Mouse (Mus musculus): ENCODE measurements around the gene A430033K04Rik.

Gene A430033K04Rik

GRCm38 (mm10) chr5:138622645-138623477 lies at the start of gene A430033K04Rik:
TSS of gene A430033K04Rik (plus strand) at chr5:138622859.
- peak; percentile 97 for DNase-seq

GRCm38 (mm10) chr5:138587396-138587795 lies 35.3 kb upstream of the A430033K04Rik start:
- no peak for DNase-seq

DNA sequence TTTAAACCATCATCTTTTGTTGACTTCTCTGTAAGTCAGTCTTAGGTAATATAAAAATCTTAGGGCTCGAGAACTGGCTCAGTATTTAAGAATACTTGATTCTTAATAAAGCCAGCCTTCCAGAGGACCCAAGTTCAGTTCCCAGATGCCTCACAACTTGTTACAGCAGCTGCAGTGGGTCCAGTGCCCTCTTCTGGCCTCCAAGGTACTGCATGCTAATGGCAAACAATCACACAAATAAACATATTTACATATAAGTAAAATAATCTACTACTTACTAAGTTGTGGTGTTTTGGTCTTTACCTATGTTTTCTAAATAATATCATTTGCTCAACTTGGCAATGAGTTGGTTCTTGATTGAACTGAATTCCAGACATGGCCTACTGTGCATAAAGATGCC lies 4.3 kb upstream of the A430033K04Rik start:
- DNase-seq, result no peak

GRCm38 (mm10) chr5:138619211-138620128 lies 3.2 kb upstream of the A430033K04Rik start, which contains the start of gene Zfp68:
TSS of gene Zfp68 (minus strand) at chr5:138619761.
- DNase-seq, result peak; percentile 97

DNA sequence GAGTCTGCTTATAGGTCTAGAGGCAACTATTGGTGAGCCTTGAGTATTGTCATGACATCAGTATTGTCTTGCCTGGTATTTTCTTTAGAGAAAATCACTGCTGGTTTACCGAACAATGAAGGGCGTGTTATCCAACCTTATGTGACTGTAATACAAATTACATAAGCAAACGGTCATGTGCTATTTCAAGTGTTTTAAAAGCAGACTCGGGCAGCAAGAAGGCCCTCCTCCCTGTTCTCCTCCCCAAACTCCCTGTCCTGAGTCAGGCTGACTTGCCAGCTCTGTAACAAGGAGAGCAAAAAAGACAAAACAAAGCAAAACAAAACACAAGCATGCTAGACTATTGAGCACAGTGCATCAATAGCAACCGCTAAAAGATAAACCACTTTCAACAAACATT lies 1.8 kb upstream of the A430033K04Rik start:
- no peak for DNase-seq

- DNase-seq, result no peak
Observed at GRCm38 (mm10) chr5:138623478-138623875, 818 bp downstream of the A430033K04Rik start.

DNA sequence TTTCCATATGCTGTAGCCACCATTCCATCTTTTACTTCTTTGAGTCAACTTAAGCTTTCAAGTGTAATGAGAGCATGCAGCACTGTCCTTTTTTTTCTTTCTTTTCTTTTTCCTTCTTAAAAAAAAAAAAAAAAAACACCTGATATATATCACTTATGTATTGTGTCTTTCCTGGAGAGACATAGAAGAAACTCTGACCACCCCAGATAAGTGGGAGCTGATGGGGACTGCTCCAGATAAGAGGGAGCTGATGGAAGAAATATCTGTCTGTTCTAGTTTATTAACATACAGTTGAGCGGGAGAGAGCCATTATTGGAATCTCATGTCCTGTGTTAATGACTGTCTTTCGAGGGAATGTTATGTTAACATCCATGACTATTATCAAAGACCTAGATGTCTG lies 13.8 kb downstream of the A430033K04Rik start:
- no peak for DNase-seq

- DNase-seq, result no peak
Observed at GRCm38 (mm10) chr5:138641081-138641480, 18.4 kb downstream of the A430033K04Rik start.

- DNase-seq, result no peak
Observed at GRCm38 (mm10) chr5:138641761-138642160, 19.1 kb downstream of the A430033K04Rik start.

DNA sequence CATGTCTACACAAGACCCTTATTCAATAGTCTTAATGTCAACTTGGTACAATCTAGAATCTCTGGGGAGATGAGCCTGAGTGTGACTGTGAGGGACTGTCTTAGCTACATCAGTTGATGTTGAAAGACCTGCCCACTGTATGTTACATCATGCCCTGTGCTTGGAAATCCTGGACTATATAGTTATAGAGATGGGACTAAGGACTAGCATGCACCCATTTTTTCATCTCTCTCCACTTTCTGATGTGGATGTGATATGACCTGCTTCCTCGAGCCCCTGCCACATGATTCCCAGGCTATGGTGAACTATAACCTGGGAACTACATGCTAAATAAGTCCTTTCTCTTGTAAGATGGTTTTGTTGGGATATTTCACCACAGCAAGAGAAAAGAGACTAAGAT lies 30.3 kb downstream of the A430033K04Rik start:
- no peak for DNase-seq

GRCm38 (mm10) chr5:138656477-138657156 lies 34.0 kb downstream of the A430033K04Rik start:
- DNase-seq, result peak; percentile 55

DNA sequence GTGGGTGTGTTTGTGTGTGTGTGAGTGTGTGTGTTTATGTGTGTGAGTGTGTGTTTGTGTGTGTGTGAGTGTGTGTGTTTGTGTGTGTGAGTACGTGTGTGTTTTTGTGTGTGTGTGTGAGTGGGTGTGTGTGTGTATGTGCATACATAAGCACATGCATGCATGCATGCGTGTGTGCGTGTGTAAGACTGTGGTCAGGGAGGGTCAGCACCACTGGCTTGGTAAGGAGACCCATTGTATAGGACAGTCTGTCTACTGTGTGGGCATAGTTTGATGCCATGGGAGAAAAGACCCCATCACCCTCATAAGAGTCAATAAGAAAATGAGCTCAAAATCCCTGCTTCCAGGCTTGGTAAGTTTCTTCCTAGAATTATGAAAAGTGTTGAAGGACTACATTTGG lies 34.7 kb downstream of the A430033K04Rik start:
- DNase-seq, result no peak

DNA sequence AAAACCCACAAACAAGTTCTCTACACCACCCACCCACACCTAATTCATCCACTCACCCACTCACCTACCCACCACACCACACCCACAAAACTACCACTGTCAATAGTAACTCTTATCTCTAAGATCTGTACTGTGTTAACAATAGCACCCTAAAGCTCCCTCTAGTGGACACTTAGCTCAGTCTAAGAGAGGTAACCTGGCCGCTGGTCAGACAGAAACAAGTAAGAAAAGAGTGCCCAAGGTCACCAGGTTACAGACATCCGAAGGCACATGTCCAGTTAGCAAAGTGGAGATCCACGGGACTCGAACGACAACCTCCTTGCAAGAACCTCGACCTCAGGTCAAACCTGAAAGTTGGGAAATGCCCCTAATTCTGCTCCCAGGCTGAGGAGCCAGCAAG lies 35.2 kb downstream of the A430033K04Rik start:
- DNase-seq, result peak; percentile 60

DNA sequence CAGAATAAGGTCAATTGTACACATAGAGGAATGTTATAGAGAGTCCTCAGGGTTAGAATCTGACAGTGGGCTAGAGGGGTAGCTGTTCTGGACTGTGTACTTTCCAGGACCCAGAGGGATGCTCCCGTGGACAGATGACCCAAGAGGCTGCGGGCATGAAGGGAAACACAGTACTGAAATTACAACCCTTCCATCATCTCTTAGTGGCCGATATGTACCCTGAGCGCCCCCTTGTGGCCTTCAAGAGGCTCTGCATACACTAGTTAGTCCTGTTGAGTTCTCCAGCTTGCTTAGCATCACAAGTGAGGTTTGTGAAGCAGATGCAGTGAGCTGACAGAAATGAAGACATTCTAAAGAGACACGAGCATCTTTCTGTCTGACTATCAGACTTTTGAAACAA lies 36.3 kb downstream of the A430033K04Rik start:
- peak; percentile 30 for DNase-seq

- DNase-seq, result no peak
Observed at GRCm38 (mm10) chr5:138683023-138683766, 60.5 kb downstream of the A430033K04Rik start.

GRCm38 (mm10) chr5:138683821-138684220 lies 61.2 kb downstream of the A430033K04Rik start:
- DNase-seq, result no peak

GRCm38 (mm10) chr5:138687453-138687852 lies 64.8 kb downstream of the A430033K04Rik start:
- no peak for DNase-seq

DNA sequence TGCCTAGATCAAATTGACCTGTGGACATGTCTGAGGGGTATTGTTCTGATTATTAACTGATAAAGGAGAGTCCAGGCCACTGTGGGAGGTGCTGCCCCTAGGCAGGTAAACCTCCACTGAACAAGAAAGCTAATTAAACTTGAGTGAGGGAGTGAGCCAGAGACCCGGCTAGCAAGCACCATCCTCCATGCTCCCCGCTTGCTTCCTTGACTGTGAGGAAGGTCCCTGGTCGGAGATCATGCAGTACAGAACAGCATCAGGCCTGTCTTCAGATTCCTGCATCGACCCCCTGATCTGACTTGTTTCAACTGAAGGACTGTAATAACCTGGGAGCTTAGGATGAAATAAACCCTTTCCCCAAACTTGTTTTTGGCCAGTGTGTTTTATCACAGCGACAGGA lies 66.6 kb downstream of the A430033K04Rik start:
- no peak for DNase-seq

- no peak for DNase-seq
Observed at GRCm38 (mm10) chr5:138692936-138693570, 70.4 kb downstream of the A430033K04Rik start.

GRCm38 (mm10) chr5:138694036-138694435 lies 71.4 kb downstream of the A430033K04Rik start:
- peak; percentile 32 for DNase-seq

DNA sequence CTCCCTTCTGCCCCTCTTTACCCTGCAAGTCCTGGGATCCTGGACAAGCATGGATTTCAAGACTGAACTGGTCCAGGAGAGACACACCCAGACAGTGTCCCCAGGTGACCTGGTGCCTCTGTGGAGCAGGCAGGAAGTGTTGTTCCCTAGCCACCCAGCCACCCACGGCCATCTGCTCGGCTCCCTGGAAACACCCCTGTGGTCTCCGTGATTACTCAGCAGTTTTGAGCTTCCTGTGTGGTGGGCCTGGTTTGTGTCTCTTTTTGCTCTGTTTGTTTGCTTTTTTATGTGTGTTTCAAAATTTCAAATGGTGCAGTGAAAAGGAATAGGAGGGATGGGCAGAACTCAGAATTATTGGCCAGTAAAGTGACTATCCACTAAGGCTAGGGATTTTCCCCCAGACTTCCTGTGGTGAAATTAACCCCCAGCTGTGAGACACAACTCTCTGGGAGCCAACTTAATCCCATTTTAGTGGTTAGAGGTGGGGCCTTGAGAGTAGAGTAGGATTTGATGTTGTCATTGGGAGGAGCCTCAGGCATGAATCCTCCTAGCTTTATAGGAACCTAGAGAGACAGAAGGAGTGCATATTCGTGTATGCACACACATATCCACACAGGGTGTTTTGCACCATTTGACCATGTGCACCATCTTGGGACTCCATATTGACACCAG lies 72.0 kb downstream of the A430033K04Rik start:
- DNase-seq, result peak; percentile 20

Measured in lung, postnatal 10 days (tissue).